ENCODE assay signal across 9 mouse cellular contexts in genomic region chr2:74661685-74662084, GRCm38 (mm10). TPM values are rescaled to one million over a fixed set of nuclear protein-coding genes. Genes with fewer than 3 reads are reported as not detected.
DNase-seq lines count a peak whose midpoint lies in the region; ATAC-seq and TF ChIP-seq lines count a peak whose summit lies in the region.
"Had no signal": no experiment of that assay in that cellular context is flagged by ENCODE, and none has a peak within 500 bp of the region (broad histone marks: within the 10 kb centered on the region; RNA-seq: fewer than 3 reads in every experiment).

No protein-coding gene starts in this region.

- H3K27me3 ChIP-seq in heart, embryonic 14.5 days (ENCODE audit: control insufficient read depth, insufficient read depth, low read length) = peaks cover 95% of the 10 kb centered on the region
- H3K27me3 ChIP-seq in limb, embryonic 13.5 days = peaks cover 51% of the 10 kb centered on the region

- peak; percentile 66 for TF ChIP-seq CTCF in olfactory bulb, adult 2 months (IDR thresholded peaks at IDR 0.05; ENCODE audit: insufficient read depth, low read depth, low read length)

- DNase-seq in right cerebral cortex, postnatal 10 days (ENCODE audit: low spot score in 2 of 2) = peak; percentile 65 to 75
- no peak for DNase-seq in right cerebral cortex, adult 18-20 months
- DNase-seq in embryo, embryonic 10 days (ENCODE audit: low spot score) = peak; percentile 84
- no peak for DNase-seq in spleen, postnatal 14 days (ENCODE audit: low spot score in 2 of 2)
- DNase-seq in layer of hippocampus, adult 9-11 months = no peak

- WGBS in heart, embryonic 14.5 days = 2% methylated on average over 14 of the region's 14 CpGs
- WGBS in limb, embryonic 13.5 days = under 1% methylated on average over 14 of the region's 14 CpGs
- WGBS in olfactory bulb, adult 2 months = 1% methylated on average over 14 of the region's 14 CpGs

- H3K9ac ChIP-seq in heart, embryonic 14.5 days (ENCODE audit: low read length) = no peak overlapping the region
- peak overlapping the region; percentile 98 for H3K9ac ChIP-seq in limb, embryonic 13.5 days
- H3K9ac ChIP-seq: liver, embryonic 15.5 days had no signal

- no peaks in the 10 kb centered on the region for H3K9me3 ChIP-seq in heart, embryonic 14.5 days (ENCODE audit: control insufficient read depth, low read length)
- H3K9me3 ChIP-seq in limb, embryonic 13.5 days = no peaks in the 10 kb centered on the region
- H3K9me3 ChIP-seq: liver, embryonic 15.5 days had no signal

- peaks cover 0 to 4% of the 10 kb centered on the region in 2 experiments; a peak in 1 of 4 replicates for H3K4me1 ChIP-seq in heart, embryonic 14.5 days (ENCODE audit: control insufficient read depth in 2 of 2, insufficient read depth in 2 of 2, low read length in 2 of 2)
- H3K4me1 ChIP-seq in limb, embryonic 13.5 days = peaks cover 16% of the 10 kb centered on the region
- H3K4me1 ChIP-seq in olfactory bulb, adult 2 months (ENCODE audit: control insufficient read depth, insufficient read depth, low read length) = no peaks in the 10 kb centered on the region
- H3K4me1 ChIP-seq: liver, embryonic 15.5 days had no signal

- peak overlapping the region; percentile 49 for H3K4me2 ChIP-seq in heart, embryonic 14.5 days (ENCODE audit: low read length)
- peak overlapping the region; percentile 74 for H3K4me2 ChIP-seq in limb, embryonic 13.5 days (replicated peaks)
- H3K4me2 ChIP-seq: liver, embryonic 15.5 days had no signal

- H3K27ac ChIP-seq in heart, embryonic 14.5 days (replicated peaks in 1 of 2; ENCODE audit: control insufficient read depth in 1 of 2, insufficient read depth in 1 of 2, low read depth in 2 of 2, low read length in 2 of 2) = no peak overlapping the region
- H3K27ac ChIP-seq in limb, embryonic 13.5 days = peak overlapping the region; percentile 95
- no peak overlapping the region for H3K27ac ChIP-seq in olfactory bulb, adult 2 months (ENCODE audit: insufficient read depth, low read depth, low read length)
- H3K27ac ChIP-seq: liver, embryonic 15.5 days had no signal

- no peaks in the 10 kb centered on the region for H3K36me3 ChIP-seq in heart, embryonic 14.5 days (ENCODE audit: control insufficient read depth, insufficient read depth, low read length)
- 0 out of 2 replicates have a peak, but pooled peaks cover 2% of the 10 kb centered on the region for H3K36me3 ChIP-seq in limb, embryonic 13.5 days
- H3K36me3 ChIP-seq: liver, embryonic 15.5 days had no signal

- H3K4me3 ChIP-seq in heart, embryonic 14.5 days (ENCODE audit: control insufficient read depth in 1 of 2, insufficient read depth in 1 of 2, low read depth in 1 of 2, low read length in 2 of 2) = peak overlapping the region; percentile 18 to 29; a peak in 3 of 4 replicates
- H3K4me3 ChIP-seq in limb, embryonic 13.5 days = peak overlapping the region; percentile 63
- no peak overlapping the region for H3K4me3 ChIP-seq in olfactory bulb, adult 2 months (ENCODE audit: insufficient read depth, low read depth, low read length)
- H3K4me3 ChIP-seq: liver, embryonic 15.5 days had no signal

- ATAC-seq in heart, embryonic 14.5 days (ENCODE audit: insufficient number of reproducible peaks, insufficient read depth, low FRiP score, low read depth) = no peak
- ATAC-seq in limb, embryonic 13.5 days (ENCODE audit: low FRiP score, low read depth) = peak; percentile 38

- no peak for TF ChIP-seq POLR2A in olfactory bulb, adult 2 months (IDR thresholded peaks at IDR 0.05; ENCODE audit: insufficient read depth, low read depth, low read length)

RNA-seq across cellular contexts. Expression of gene Evx2, which starts 2.3 kb away (rescaled TPM):
- polyA plus RNA-seq in heart, embryonic 14.5 days (2014; fragmentation: Nextera tagmentation; extraction: Ambion mirVana) = not detected in 2 replicates
- 2.3 and 3.2 TPM in 2 replicates for polyA plus RNA-seq in limb, embryonic 13.5 days (2015; fragmentation: Nextera tagmentation; extraction: Ambion mirVana)
- not detected in 2 replicates for polyA plus RNA-seq in olfactory bulb, adult 2 months (2012; ENCODE audit: insufficient read depth, insufficient read length, low replicate concordance, missing spikeins)
- polyA plus RNA-seq: liver, embryonic 15.5 days had no signal

RNA-seq across cellular contexts. Expression of gene Hoxd13, which starts 6.4 kb away (rescaled TPM):
- not detected in 2 replicates for polyA plus RNA-seq in heart, embryonic 14.5 days (2014; fragmentation: Nextera tagmentation; extraction: Ambion mirVana)
- polyA plus RNA-seq in limb, embryonic 13.5 days (2015; fragmentation: Nextera tagmentation; extraction: Ambion mirVana) = 48.5 and 55.5 TPM in 2 replicates
- polyA plus RNA-seq in olfactory bulb, adult 2 months (2012; ENCODE audit: insufficient read depth, insufficient read length, low replicate concordance, missing spikeins) = not detected in 2 replicates
- polyA plus RNA-seq: liver, embryonic 15.5 days had no signal

RNA-seq across cellular contexts. Expression of gene Hoxd12, which starts 13.1 kb away (rescaled TPM):
- not detected in 2 replicates for polyA plus RNA-seq in heart, embryonic 14.5 days (2014; fragmentation: Nextera tagmentation; extraction: Ambion mirVana)
- polyA plus RNA-seq in limb, embryonic 13.5 days (2015; fragmentation: Nextera tagmentation; extraction: Ambion mirVana) = 59.3 and 67.1 TPM in 2 replicates
- not detected in 2 replicates for polyA plus RNA-seq in olfactory bulb, adult 2 months (2012; ENCODE audit: insufficient read depth, insufficient read length, low replicate concordance, missing spikeins)
- polyA plus RNA-seq: liver, embryonic 15.5 days had no signal

RNA-seq across cellular contexts. Expression of gene Hoxd11, which starts 17.7 kb away (rescaled TPM):
- polyA plus RNA-seq in heart, embryonic 14.5 days (2014; fragmentation: Nextera tagmentation; extraction: Ambion mirVana) = not detected in 2 replicates
- 19.1 TPM in 2 replicates for polyA plus RNA-seq in limb, embryonic 13.5 days (2015; fragmentation: Nextera tagmentation; extraction: Ambion mirVana)
- not detected in 2 replicates for polyA plus RNA-seq in olfactory bulb, adult 2 months (2012; ENCODE audit: insufficient read depth, insufficient read length, low replicate concordance, missing spikeins)
- polyA plus RNA-seq: liver, embryonic 15.5 days had no signal

RNA-seq across cellular contexts. Expression of gene Hoxd10, which starts 30.0 kb away (rescaled TPM):
- polyA plus RNA-seq in heart, embryonic 14.5 days (2014; fragmentation: Nextera tagmentation; extraction: Ambion mirVana) = not detected in 2 replicates
- polyA plus RNA-seq in limb, embryonic 13.5 days (2015; fragmentation: Nextera tagmentation; extraction: Ambion mirVana) = 26.0 and 26.2 TPM in 2 replicates
- not detected in 2 replicates for polyA plus RNA-seq in olfactory bulb, adult 2 months (2012; ENCODE audit: insufficient read depth, insufficient read length, low replicate concordance, missing spikeins)
- polyA plus RNA-seq: liver, embryonic 15.5 days had no signal

Comparison
In these comparisons a context has a peak if more than half of its experiments do, and no peak if none do; other contexts are left out.
1. DNase-seq: peak in right cerebral cortex, postnatal 10 days (2 of 2) and embryo, embryonic 10 days (single experiment); none in right cerebral cortex, adult 18-20 months (single experiment), spleen, postnatal 14 days (0 of 2) and layer of hippocampus, adult 9-11 months (single experiment).
2. RNA of gene Hoxd13, which starts 6.4 kb away (polyA plus RNA-seq): 48.5 to 55.5 TPM in limb, embryonic 13.5 days; not detected in heart, embryonic 14.5 days and not detected in olfactory bulb, adult 2 months; every median in the first group is over 10 times any median in the second.
3. RNA of gene Hoxd12, which starts 13.1 kb away (polyA plus RNA-seq): 59.3 to 67.1 TPM in limb, embryonic 13.5 days; not detected in heart, embryonic 14.5 days and not detected in olfactory bulb, adult 2 months; every median in the first group is over 10 times any median in the second.